Mouse (Mus musculus) liver, embryonic 13.5 days (tissue): ENCODE results near the gene Atp6v1c2. TPM values are rescaled to one million over a fixed set of nuclear protein-coding genes. Genes with fewer than 3 reads are reported as not detected.

Experiments used
- ATAC-seq: fragments of 200-750 bp; cut with Nextera tagmentation; 2 replicates; pipeline ENCODE4 v1.8.0; 2017; ENCODE audit warnings: low read depth, mild to moderate bottlenecking, moderate number of reproducible peaks, moderate library complexity
- DNase-seq: peaks from one replicate; pipeline ENCODE4 v3.0.0; 2022
- H3K27ac ChIP-seq: fragments of 300-500 bp; sonication (generic); 2 replicates; pipeline ENCODE4 v1.5.1; 2015; ENCODE audit warnings: moderate library complexity, mild to moderate bottlenecking, inconsistent platforms
- H3K27me3 ChIP-seq: fragments of 300-500 bp; sonication (generic); 2 replicates; pipeline ENCODE4 v1.6.1; 2015; ENCODE audit warnings: mild to moderate bottlenecking, inconsistent platforms
- H3K36me3 ChIP-seq: fragments of 300-500 bp; sonication (generic); 2 replicates; pipeline ENCODE4 v1.6.1; 2015; ENCODE audit warnings: mild to moderate bottlenecking, inconsistent platforms
- H3K4me1 ChIP-seq: fragments of 300-500 bp; sonication (generic); replicated peaks from 2 replicates; pipeline ENCODE4 v1.6.1; 2015; ENCODE audit warnings: inconsistent platforms
- H3K4me2 ChIP-seq: fragments of 300-500 bp; sonication (generic); 2 replicates; pipeline ENCODE4 v1.6.1; 2015; ENCODE audit warnings: inconsistent platforms, mild to moderate bottlenecking, moderate library complexity
- H3K4me3 ChIP-seq: fragments of 300-500 bp; sonication (generic); replicated peaks from 2 replicates; pipeline ENCODE4 v1.5.1; 2015; ENCODE audit warnings: mild to moderate bottlenecking, inconsistent platforms
- H3K9ac ChIP-seq: fragments of 300-500 bp; sonication (generic); 2 replicates; pipeline ENCODE4 v1.6.1; 2015; ENCODE audit warnings: mild to moderate bottlenecking, inconsistent platforms
- H3K9me3 ChIP-seq: fragments of 300-500 bp; sonication (generic); replicated peaks from 2 replicates; pipeline ENCODE4 v1.6.1; 2016; ENCODE audit warnings: inconsistent platforms
- WGBS: fragments of 180-500 bp; shearing (Covaris S2); methylation state at CpG from one replicate; pipeline ENCODE4 v1.1.7; 2015; ENCODE audit not compliant: insufficient replicate concordance; 5-methylcytosine and 5-hydroxymethylcytosine counted together
- microRNA-seq: library from miRNA; unstranded; fragments of <30 nt; microRNA quantifications from one replicate; pipeline ENCODE4, GENCODE M21; 2016
- polyA plus RNA-seq: library from polyadenylated mRNA; unstranded; fragments of >200 nt; fragmentation: Nextera tagmentation; extraction: Ambion mirVana; gene quantifications from 2 replicates; pipeline ENCODE4 v1.2.1, GENCODE M21; 2015

Gene Atp6v1c2
- polyA plus RNA-seq, 1 experiment from 2014 or later, result not detected

DNA sequence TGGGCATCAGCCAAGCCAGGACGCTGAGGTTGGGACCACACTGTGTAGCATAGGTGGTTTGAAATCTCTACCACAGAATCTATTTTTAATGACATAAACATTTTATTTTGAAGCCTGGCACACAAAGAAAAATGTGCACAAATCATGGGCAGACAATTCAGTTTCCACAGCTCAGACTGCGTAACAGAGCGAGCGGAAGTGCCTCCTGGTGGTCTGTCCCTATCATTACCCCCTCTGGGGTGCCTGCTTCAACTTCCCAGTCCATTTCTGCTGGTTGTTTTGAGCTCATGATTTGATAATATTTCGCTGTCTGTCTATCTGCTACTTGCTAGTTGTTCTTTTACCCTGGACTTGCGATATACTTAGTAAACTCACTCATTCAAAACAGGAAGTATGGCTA is 73.6 kb downstream of the Atp6v1c2 start:
- WGBS, result 59% methylated on average over 6 of the region's 6 CpGs
- Histone ChIP-seq H3K9ac (no peak overlapping the region), H3K4me3 (no peak overlapping the region), H3K4me1 (no peaks in the 10 kb centered on the region), H3K36me3 (no peaks in the 10 kb centered on the region), H3K4me2 (no peak overlapping the region), H3K9me3 (no peaks in the 10 kb centered on the region), H3K27ac (no peak overlapping the region), H3K27me3 (peaks cover 15% of the 10 kb centered on the region)
- ATAC-seq, result no peak
- no peak for DNase-seq

DNA sequence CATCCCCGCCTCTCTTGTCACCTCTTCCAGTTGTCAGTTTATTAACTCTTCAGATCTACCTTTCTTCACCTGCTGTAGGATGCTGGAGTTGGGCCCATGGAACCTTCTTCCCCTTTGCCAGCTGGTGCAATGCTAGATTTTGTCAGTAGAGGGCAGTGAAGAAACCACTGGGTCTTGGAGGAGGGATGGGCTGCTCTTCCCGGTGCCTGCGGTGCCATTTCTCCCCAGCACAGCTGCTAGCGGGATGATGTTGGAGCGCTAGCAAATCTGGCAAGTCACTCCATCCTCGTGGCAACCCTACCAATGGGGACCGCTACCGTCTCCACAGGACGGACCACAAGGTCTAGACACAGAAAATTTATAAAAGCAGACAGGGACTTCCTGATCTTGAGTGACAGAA is 76.1 kb downstream of the Atp6v1c2 start:
- Histone ChIP-seq H3K9me3 (no peaks in the 10 kb centered on the region), H3K9ac (no peak overlapping the region), H3K27ac (no peak overlapping the region), H3K27me3 (peaks cover 15% of the 10 kb centered on the region), H3K4me1 (no peaks in the 10 kb centered on the region), H3K36me3 (no peaks in the 10 kb centered on the region), H3K4me3 (no peak overlapping the region), H3K4me2 (no peak overlapping the region)
- no peak for ATAC-seq
- WGBS, result 8% methylated on average over 9 of the region's 9 CpGs
- DNase-seq, result peak; percentile 31

DNA sequence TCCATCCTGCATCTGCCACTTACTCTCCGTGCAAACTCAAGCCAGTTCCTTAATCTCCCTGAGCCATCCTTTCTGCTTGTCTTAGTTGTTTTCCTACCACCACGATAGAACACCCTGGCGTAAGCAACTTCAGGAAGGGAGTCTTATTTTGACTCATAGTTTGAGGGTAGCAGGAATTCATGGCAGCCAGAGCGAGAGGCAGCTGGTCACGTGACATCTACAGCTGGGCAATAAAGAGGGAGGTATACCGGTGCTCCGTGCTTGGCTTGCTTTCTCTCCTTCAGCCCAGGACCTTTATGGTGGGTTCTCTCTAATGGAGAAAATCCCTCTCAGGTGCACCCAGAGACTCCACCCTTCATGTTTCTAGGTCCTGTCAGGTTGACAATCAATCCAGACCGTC is 78.2 kb downstream of the Atp6v1c2 start:
- no peak for DNase-seq
- no peak overlapping the region for H3K27ac ChIP-seq
- ATAC-seq, result no peak
- no peak overlapping the region for H3K4me3 ChIP-seq
- no peaks in the 10 kb centered on the region for H3K4me1 ChIP-seq
- WGBS, result 60% methylated on average over 8 of the region's 8 CpGs
- H3K27me3 ChIP-seq, result peaks cover 15% of the 10 kb centered on the region
- H3K9ac ChIP-seq, result no peak overlapping the region
- H3K36me3 ChIP-seq, result no peaks in the 10 kb centered on the region
- no peak overlapping the region for H3K4me2 ChIP-seq
- H3K9me3 ChIP-seq, result no peaks in the 10 kb centered on the region

DNA sequence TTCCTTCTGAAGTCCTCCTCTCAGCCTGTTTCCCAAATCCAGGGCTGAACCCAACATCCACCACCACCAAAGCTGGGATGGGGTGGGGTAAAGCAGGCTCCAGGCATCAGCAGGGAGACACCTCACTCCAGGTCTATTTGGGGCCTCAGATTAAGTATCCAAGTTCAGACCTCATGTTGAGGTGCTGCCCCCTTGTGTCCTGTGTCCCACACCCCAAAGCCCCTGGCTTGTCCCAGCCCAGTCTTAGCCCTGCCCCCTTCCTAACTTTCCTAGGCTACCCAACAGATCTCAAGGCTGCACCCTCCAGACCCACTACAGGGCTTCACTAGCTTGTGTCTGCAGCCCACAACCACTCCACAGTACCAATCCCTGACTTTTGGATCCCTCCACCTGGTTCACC is 87.1 kb downstream of the Atp6v1c2 start:
- no peak overlapping the region for H3K4me3 ChIP-seq
- H3K9ac ChIP-seq, result no peak overlapping the region
- H3K4me1 ChIP-seq, result no peaks in the 10 kb centered on the region
- no peaks in the 10 kb centered on the region for H3K36me3 ChIP-seq
- no peak for ATAC-seq
- DNase-seq, result no peak
- H3K9me3 ChIP-seq, result no peaks in the 10 kb centered on the region
- H3K27me3 ChIP-seq, result no peaks in the 10 kb centered on the region
- no peak overlapping the region for H3K4me2 ChIP-seq
- H3K27ac ChIP-seq, result no peak overlapping the region

DNA sequence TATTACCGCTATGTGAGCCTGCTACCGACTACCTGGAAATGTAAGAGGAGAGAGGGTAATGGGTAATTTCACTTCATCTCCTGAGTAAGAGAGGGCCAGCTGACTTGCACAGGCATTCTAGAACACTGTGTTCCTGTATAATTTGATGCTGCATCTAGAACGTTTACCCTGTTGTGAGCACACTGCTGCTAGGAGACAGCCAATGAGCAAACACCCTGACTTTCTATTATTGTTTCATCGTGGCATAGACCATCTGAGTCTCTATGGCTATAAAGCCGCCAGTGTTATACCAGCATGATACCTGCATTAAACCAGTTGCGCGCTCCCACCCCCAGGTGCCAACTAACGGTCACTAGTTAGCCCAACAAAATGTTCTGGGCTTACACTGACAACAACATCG is 87.5 kb downstream of the Atp6v1c2 start:
- Histone ChIP-seq H3K4me3 (no peak overlapping the region), H3K9me3 (no peaks in the 10 kb centered on the region), H3K4me1 (no peaks in the 10 kb centered on the region), H3K4me2 (no peak overlapping the region), H3K9ac (no peak overlapping the region), H3K27ac (no peak overlapping the region), H3K27me3 (no peaks in the 10 kb centered on the region), H3K36me3 (no peaks in the 10 kb centered on the region)
- ATAC-seq (no peak), DNase-seq (no peak)
- WGBS, result 79% methylated on average over 9 of the region's 9 CpGs

DNA sequence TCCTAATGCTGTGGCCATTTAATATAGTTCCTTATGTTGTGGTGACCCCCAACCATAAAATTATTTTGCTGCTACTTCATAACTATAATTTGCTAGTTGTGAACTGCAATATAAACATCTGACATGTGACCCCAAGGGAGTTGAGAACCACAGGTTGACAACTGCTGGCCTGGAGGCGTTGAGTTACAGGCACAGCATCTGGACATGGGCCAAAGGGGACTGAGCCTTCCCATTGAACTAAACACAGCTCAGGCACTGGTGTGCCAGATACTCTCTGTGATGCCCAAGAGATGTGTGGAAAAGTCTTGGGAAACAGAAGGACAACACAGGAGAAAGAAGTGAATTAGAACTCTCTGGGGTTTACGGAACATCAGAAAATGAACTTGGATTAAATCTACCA is 88.1 kb downstream of the Atp6v1c2 start:
- no peaks in the 10 kb centered on the region for H3K36me3 ChIP-seq
- no peaks in the 10 kb centered on the region for H3K27me3 ChIP-seq
- H3K27ac ChIP-seq, result no peak overlapping the region
- H3K4me1 ChIP-seq, result no peaks in the 10 kb centered on the region
- H3K9me3 ChIP-seq, result no peaks in the 10 kb centered on the region
- no peak overlapping the region for H3K4me2 ChIP-seq
- H3K4me3 ChIP-seq, result no peak overlapping the region
- DNase-seq, result no peak
- ATAC-seq, result no peak
- H3K9ac ChIP-seq, result no peak overlapping the region
- WGBS, result 67% methylated on average over 2 of the region's 2 CpGs

DNA sequence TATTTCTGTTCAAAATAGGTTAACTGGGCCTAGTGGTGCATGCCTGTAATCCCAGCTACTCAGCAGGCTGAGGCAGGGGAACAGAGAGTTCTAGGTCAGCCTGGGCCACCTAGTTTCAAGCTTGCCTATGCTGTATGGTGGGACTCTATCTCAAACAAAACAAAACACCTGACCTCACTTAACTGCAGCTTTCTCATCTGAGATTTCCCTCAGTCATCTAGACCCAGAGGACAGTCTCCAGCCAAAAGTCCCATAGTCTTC is 89.8 kb downstream of the Atp6v1c2 start:
- H3K4me2 ChIP-seq, result no peak overlapping the region
- H3K27ac ChIP-seq, result no peak overlapping the region
- no peaks in the 10 kb centered on the region for H3K27me3 ChIP-seq
- no peak overlapping the region for H3K4me3 ChIP-seq
- H3K4me1 ChIP-seq, result no peaks in the 10 kb centered on the region
- DNase-seq (no peak), ATAC-seq (no peak)
- no peaks in the 10 kb centered on the region for H3K36me3 ChIP-seq
- no peak overlapping the region for H3K9ac ChIP-seq
- H3K9me3 ChIP-seq, result no peaks in the 10 kb centered on the region

DNA sequence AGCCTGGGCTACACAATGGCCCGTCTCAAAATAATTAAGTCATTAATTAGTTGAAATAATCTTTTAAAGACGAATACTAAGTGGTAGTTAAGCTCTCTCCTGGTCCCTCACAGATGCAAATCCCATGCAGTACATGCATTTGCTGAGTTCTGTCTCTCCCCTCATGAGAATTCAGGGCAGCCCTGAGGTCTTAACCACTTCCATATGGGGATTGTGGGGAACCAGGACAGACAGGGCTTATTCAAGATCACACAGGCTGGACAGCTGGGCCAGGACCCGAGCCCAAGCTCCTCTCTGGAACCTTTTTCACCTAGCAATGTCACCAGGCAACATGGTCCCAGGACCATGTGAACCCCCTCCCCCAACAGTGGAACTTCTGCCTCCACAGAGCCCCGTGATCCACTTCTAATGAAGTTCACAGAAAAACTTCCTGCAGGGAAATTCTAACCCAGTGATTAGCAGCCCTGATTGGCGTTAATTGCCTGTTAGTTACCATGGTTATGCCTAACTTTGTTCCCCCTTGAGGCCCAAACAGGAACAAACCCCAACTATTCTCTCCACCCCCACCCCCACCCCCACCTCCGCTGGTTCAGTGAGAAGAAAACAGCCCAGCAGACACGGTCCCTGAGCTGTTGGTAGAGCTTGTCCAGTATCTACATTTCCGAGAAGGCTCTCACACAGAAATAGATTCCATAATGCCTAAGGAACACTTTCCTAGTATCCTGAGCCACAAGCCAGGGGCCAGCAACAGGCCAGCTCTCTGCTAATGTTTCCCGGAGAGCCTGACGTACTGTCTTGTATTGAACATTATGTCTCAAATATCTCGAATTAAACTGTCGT is 90.4 kb downstream of the Atp6v1c2 start:
- ATAC-seq (no peak), DNase-seq (no peak)
- WGBS, result 42% methylated on average over 12 of the region's 12 CpGs
- no peaks in the 10 kb centered on the region for H3K27me3 ChIP-seq
- no peaks in the 10 kb centered on the region for H3K36me3 ChIP-seq
- no peaks in the 10 kb centered on the region for H3K4me1 ChIP-seq
- no peak overlapping the region for H3K4me3 ChIP-seq
- H3K27ac ChIP-seq, result no peak overlapping the region
- no peak overlapping the region for H3K9ac ChIP-seq
- H3K9me3 ChIP-seq, result no peaks in the 10 kb centered on the region
- H3K4me2 ChIP-seq, result no peak overlapping the region

DNA sequence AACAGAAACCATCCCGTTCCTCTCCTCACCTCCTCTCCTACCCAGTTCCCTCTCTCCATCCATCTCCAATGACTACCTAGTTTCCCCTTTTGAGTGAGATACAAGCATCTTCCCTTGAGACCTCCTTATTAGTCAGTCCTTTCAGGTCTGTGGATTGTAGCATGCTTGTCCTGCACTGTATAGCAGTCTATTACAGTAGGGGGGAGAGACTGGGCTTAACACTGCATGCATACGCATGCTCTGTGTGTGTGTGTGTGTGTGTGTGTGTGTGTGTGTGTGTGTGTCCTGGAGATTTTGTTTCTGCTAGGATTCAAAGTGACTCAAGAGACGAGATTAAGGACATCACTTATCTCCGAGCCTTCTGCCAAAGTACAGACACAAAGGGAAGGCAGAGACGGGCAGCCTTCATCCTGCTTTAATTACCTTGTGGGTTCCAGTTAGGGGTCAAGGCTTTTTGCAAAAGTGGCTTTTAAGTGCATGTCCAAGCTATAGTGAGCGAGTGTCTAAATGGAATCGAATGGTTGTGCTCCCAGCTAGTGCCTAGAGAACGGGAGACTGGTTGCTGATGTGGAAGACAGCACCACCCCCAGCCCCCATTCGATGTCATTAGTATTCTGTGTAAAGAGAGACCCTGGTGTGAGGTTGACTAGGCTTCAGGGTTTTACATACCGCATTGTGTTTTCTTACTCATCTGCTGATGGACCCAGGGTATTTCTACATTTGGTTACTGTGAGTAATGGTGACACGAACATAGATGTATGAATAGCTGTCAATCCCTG is 93.4 kb downstream of the Atp6v1c2 start:
- 50% methylated on average over 11 of the region's 11 CpGs for WGBS

More for the DNA sequence above, 93.4 kb downstream of the Atp6v1c2 start:
- Histone ChIP-seq H3K4me2 (no peak overlapping the region), H3K9ac (no peak overlapping the region), H3K27me3 (no peaks in the 10 kb centered on the region), H3K4me1 (no peaks in the 10 kb centered on the region), H3K9me3 (no peaks in the 10 kb centered on the region), H3K27ac (no peak overlapping the region), H3K36me3 (no peaks in the 10 kb centered on the region), H3K4me3 (no peak overlapping the region)
- DNase-seq (no peak), ATAC-seq (no peak)

Small RNA genes within 50 kb of the gene (microRNA-seq; reads per million reads assigned to microRNA genes)
- gene Mir3066, result 48.5 reads per million, percentile 43 among the genes with 10 or more reads in this experiment

Other genes with a start within 250 kb of the Atp6v1c2 start
- gene Kcnf1, start 152.5 kb downstream of the Atp6v1c2 start, polyA plus RNA-seq, result 0.35 and 0.36 TPM in 2 replicates
- 235 and 283 TPM in 2 replicates for gene Pdia6, start 62.8 kb downstream of the Atp6v1c2 start, polyA plus RNA-seq
- gene Nol10, start 19.1 kb upstream of the Atp6v1c2 start, polyA plus RNA-seq, result 18.1 and 22.4 TPM in 2 replicates
- gene Odc1, start 215.4 kb upstream of the Atp6v1c2 start, polyA plus RNA-seq, result 465 and 535 TPM in 2 replicates